In the genomic region with DNA sequence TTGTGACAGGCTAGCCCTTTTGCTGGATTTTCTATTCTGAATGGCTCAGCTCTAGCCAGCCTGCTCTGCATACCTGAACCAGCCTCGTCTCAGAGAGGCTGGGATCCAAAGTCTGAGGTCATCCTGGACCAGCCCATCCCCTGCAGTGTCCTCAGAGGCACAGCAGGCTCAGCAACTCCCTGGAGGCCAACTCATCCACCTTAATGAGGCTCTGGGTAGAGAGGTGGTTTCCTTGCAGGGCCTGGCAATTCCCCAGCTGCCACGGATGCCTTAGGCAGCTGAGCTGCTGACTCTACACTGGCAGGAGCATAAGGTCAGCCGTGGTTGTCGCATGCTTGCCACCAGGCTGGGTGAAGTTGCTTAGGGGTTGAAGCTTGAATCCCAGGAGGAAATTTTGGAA, we compare ENCODE assay signal across 15 mouse cellular contexts. TPM values are rescaled to one million over a fixed set of nuclear protein-coding genes. Genes with fewer than 3 reads are reported as not detected.
DNase-seq lines count a peak whose midpoint lies in the region; ATAC-seq and TF ChIP-seq lines count a peak whose summit lies in the region.
"Had no signal": no experiment of that assay in that cellular context is flagged by ENCODE, and none has a peak within 500 bp of the region (broad histone marks: within the 10 kb centered on the region; RNA-seq: fewer than 3 reads in every experiment).

No protein-coding gene starts in this region.

- no peak overlapping the region for H3K27ac ChIP-seq in embryonic facial prominence, embryonic 11.5 days (replicated peaks; ENCODE audit: low read depth, low read length)
- H3K27ac ChIP-seq in embryonic facial prominence, embryonic 10.5 days (replicated peaks): no peak overlapping the region
- H3K27ac ChIP-seq in neural tube, embryonic 13.5 days (replicated peaks): no peak overlapping the region
- H3K27ac ChIP-seq in neural tube, embryonic 15.5 days (replicated peaks): no peak overlapping the region
- H3K27ac ChIP-seq in gastrocnemius, adult 2 months: peak overlapping the region; percentile 83
- H3K27ac ChIP-seq: embryonic facial prominence, embryonic 13.5 days; liver, embryonic 14.5 days had no signal

- no peaks in the 10 kb centered on the region for H3K4me1 ChIP-seq in embryonic facial prominence, embryonic 11.5 days (ENCODE audit: control insufficient read depth, insufficient read depth, low read length)
- 0 out of 2 replicates have a peak, but pooled peaks cover 2% of the 10 kb centered on the region for H3K4me1 ChIP-seq in embryonic facial prominence, embryonic 10.5 days
- H3K4me1 ChIP-seq in neural tube, embryonic 13.5 days (replicated peaks): peaks cover 31% of the 10 kb centered on the region
- H3K4me1 ChIP-seq in neural tube, embryonic 15.5 days: peaks cover 25% of the 10 kb centered on the region

- no peaks in the 10 kb centered on the region for H3K36me3 ChIP-seq in embryonic facial prominence, embryonic 11.5 days (replicated peaks; ENCODE audit: control insufficient read depth, insufficient read depth, low read depth, low read length)
- no peaks in the 10 kb centered on the region for H3K36me3 ChIP-seq in embryonic facial prominence, embryonic 10.5 days (replicated peaks)
- no peaks in the 10 kb centered on the region for H3K36me3 ChIP-seq in neural tube, embryonic 13.5 days
- H3K36me3 ChIP-seq in neural tube, embryonic 15.5 days: no peaks in the 10 kb centered on the region
- H3K36me3 ChIP-seq: embryonic facial prominence, embryonic 13.5 days had no signal

- H3K4me3 ChIP-seq in embryonic facial prominence, embryonic 11.5 days (ENCODE audit: low read depth, low read length): no peak overlapping the region
- no peak overlapping the region for H3K4me3 ChIP-seq in embryonic facial prominence, embryonic 10.5 days
- H3K4me3 ChIP-seq in neural tube, embryonic 13.5 days: no peak overlapping the region
- no peak overlapping the region for H3K4me3 ChIP-seq in neural tube, embryonic 15.5 days (replicated peaks)
- no peak overlapping the region for H3K4me3 ChIP-seq in gastrocnemius, adult 2 months
- H3K4me3 ChIP-seq: embryonic facial prominence, embryonic 13.5 days had no signal

- H3K4me2 ChIP-seq in embryonic facial prominence, embryonic 11.5 days (ENCODE audit: low read depth, low read length): no peak overlapping the region
- no peak overlapping the region for H3K4me2 ChIP-seq in neural tube, embryonic 13.5 days
- no peak overlapping the region for H3K4me2 ChIP-seq in neural tube, embryonic 15.5 days
- H3K4me2 ChIP-seq: embryonic facial prominence, embryonic 13.5 days had no signal

- no peaks in the 10 kb centered on the region for H3K9me3 ChIP-seq in embryonic facial prominence, embryonic 11.5 days (replicated peaks; ENCODE audit: control insufficient read depth, low read length)
- no peaks in the 10 kb centered on the region for H3K9me3 ChIP-seq in embryonic facial prominence, embryonic 10.5 days
- no peaks in the 10 kb centered on the region for H3K9me3 ChIP-seq in neural tube, embryonic 13.5 days
- no peaks in the 10 kb centered on the region for H3K9me3 ChIP-seq in neural tube, embryonic 15.5 days (replicated peaks)
- H3K9me3 ChIP-seq: embryonic facial prominence, embryonic 13.5 days had no signal

- intact Hi-C loops in gastrocnemius, adult 2 months (cut with DNase I): loop anchor here (5.0 kb wide), 1 partner anchor 34 kb away; no protein-coding TSS in a partner anchor

- TF ChIP-seq CTCF in gastrocnemius, adult 2 months (IDR thresholded peaks at IDR 0.05): peak; percentile 37

- H3K9ac ChIP-seq in embryonic facial prominence, embryonic 11.5 days (replicated peaks; ENCODE audit: low read length): no peak overlapping the region
- H3K9ac ChIP-seq in neural tube, embryonic 13.5 days: no peak overlapping the region
- H3K9ac ChIP-seq in neural tube, embryonic 15.5 days (replicated peaks): no peak overlapping the region
- H3K9ac ChIP-seq: embryonic facial prominence, embryonic 13.5 days; liver, embryonic 14.5 days had no signal

- WGBS in embryonic facial prominence, embryonic 11.5 days: 43% methylated on average over 4 of the region's 4 CpGs
- whole genome bisulfite sequencing in embryonic facial prominence, embryonic 10.5 days: 41% methylated on average over 4 of the region's 4 CpGs
- WGBS in neural tube, embryonic 13.5 days: 45% methylated on average over 4 of the region's 4 CpGs
- 51% methylated on average over 4 of the region's 4 CpGs for WGBS in neural tube, embryonic 15.5 days

- H3K27me3 ChIP-seq in embryonic facial prominence, embryonic 11.5 days (ENCODE audit: control insufficient read depth, insufficient read depth, low read length): no peaks in the 10 kb centered on the region
- no peaks in the 10 kb centered on the region for H3K27me3 ChIP-seq in embryonic facial prominence, embryonic 10.5 days (replicated peaks; ENCODE audit: low read depth, poor library complexity, severe bottlenecking)
- no peaks in the 10 kb centered on the region for H3K27me3 ChIP-seq in neural tube, embryonic 13.5 days
- no peaks in the 10 kb centered on the region for H3K27me3 ChIP-seq in neural tube, embryonic 15.5 days (replicated peaks)
- H3K27me3 ChIP-seq: embryonic facial prominence, embryonic 13.5 days had no signal

- no peak for DNase-seq in embryonic facial prominence, embryonic 11.5 days (ENCODE audit: low spot score)
- no peak for DNase-seq in embryonic facial prominence, embryonic 10.5 days (ENCODE audit: low spot score)
- DNase-seq in gastrocnemius, adult 2 months: peak; percentile 93
- peak; percentile 94 for DNase-seq in skeletal muscle tissue, adult 2 months (ENCODE audit: low read depth, low spot score)
- DNase-seq in c-Kit-positive CD71-positive TER-119-positive erythroid progenitor cells, embryonic 14.5 days (ENCODE audit: low spot score): no peak
- no peak for DNase-seq in kidney, adult 8-10 months
- DNase-seq: adrenal gland, adult 2 months; kidney, adult 9 months; left cerebral cortex, postnatal 4 days; thymus, postnatal 14 days had no signal

- ATAC-seq in embryonic facial prominence, embryonic 11.5 days (replicated peaks; ENCODE audit: insufficient number of reproducible peaks, low FRiP score, low TSS enrichment, low read depth): 0 out of 2 replicates have a peak, but pooled peaks have one; percentile 34
- peak; percentile 34; the same call in 1 of the 2 replicates for ATAC-seq in neural tube, embryonic 13.5 days (ENCODE audit: low read depth)
- no peak for ATAC-seq in neural tube, embryonic 15.5 days (ENCODE audit: low FRiP score)
- ATAC-seq: forebrain, embryonic 14.5 days had no signal

RNA-seq across cellular contexts. Expression of gene Reep1, which starts 16.2 kb away (rescaled TPM):
- polyA plus RNA-seq in embryonic facial prominence, embryonic 11.5 days (2014; fragmentation: Nextera tagmentation; extraction: Ambion mirVana): 25.1 and 27.8 TPM in 2 replicates
- 17.4 and 18.3 TPM in 2 replicates for polyA plus RNA-seq in embryonic facial prominence, embryonic 10.5 days (2016; fragmentation: Nextera tagmentation; extraction: Ambion mirVana)
- polyA plus RNA-seq in neural tube, embryonic 13.5 days (2015; fragmentation: Nextera tagmentation; extraction: Ambion mirVana): 248 and 260 TPM in 2 replicates
- polyA plus RNA-seq in neural tube, embryonic 15.5 days (2015; fragmentation: Nextera tagmentation; extraction: Ambion mirVana): 255 and 285 TPM in 2 replicates
- 10 to 100 TPM; 52.8 to 59.4 TPM for total RNA-seq in gastrocnemius, adult 2 months (2021)

Comparison
In these comparisons a context has a peak if more than half of its experiments do, and no peak if none do; other contexts are left out.
1. DNase-seq: peak in gastrocnemius, adult 2 months (single experiment) and skeletal muscle tissue, adult 2 months (single experiment); none in embryonic facial prominence, embryonic 11.5 days (single experiment), embryonic facial prominence, embryonic 10.5 days (single experiment), c-Kit-positive CD71-positive TER-119-positive erythroid progenitor cells, embryonic 14.5 days (single experiment) and kidney, adult 8-10 months (0 of 2).